Mouse (Mus musculus) leukemia stem cell, adult 10-12 weeks (primary cell): Measurements from ENCODE around the gene Cers5. TPM values are rescaled to one million over a fixed set of nuclear protein-coding genes. Genes with fewer than 3 reads are reported as not detected.

ENCODE experiments used
- polyA plus RNA-seq: library from polyadenylated mRNA; stranded (reverse); fragments of >175 nt; gene quantifications from 2 replicates; pipeline ENCODE4 v1.2.3, GENCODE M21; 2012; ENCODE audit warnings: low replicate concordance

The Cers5 gene
- polyA plus RNA-seq: 1.6 and 2.9 TPM in 2 replicates

GRCm38 (mm10) chr15:99772881-99772924 is at the start of gene Cers5:
Cers5 (minus strand) TSS chr15:99772885.

GRCm38 (mm10) chr15:99725341-99726155 is 47.1 kb downstream of the Cers5 start, which contains the start of gene Cox14:
Cox14 (plus strand) TSS chr15:99725618.

GRCm38 (mm10) chr15:99717386-99718334 is 55.0 kb downstream of the Cers5 start, which contains the start of gene Gpd1:
Gpd1 (plus strand) TSS chr15:99717515.

GRCm38 (mm10) chr15:99705440-99706048 is 67.1 kb downstream of the Cers5 start, which contains the start of gene Gm17349:
Gm17349 (minus strand) TSS chr15:99705490.

GRCm38 (mm10) chr15:99701999-99702900 is 70.4 kb downstream of the Cers5 start, which contains the start of gene Smarcd1:
Smarcd1 (plus strand) TSS chr15:99702129.

Other genes starting within 250 kb of the Cers5 start
- gene Faim2, start 244.7 kb downstream of the Cers5 start, polyA plus RNA-seq: 0.01 TPM in 1 of 2 replicates, not detected in the other
- gene Aqp2, start 193.8 kb downstream of the Cers5 start, polyA plus RNA-seq: 0.17 TPM in 1 of 2 replicates, not detected in the other
- not detected in 2 replicates for gene Aqp5, start 182.1 kb downstream of the Cers5 start, polyA plus RNA-seq
- not detected in 2 replicates for gene Aqp6, start 171.5 kb downstream of the Cers5 start, polyA plus RNA-seq
- 3.3 and 14.9 TPM in 2 replicates for gene Racgap1, start 121.2 kb downstream of the Cers5 start, polyA plus RNA-seq
- not detected in 2 replicates for gene Asic1, start 102.5 kb downstream of the Cers5 start, polyA plus RNA-seq
- 27.7 and 29.8 TPM in 2 replicates for gene Smarcd1, start 70.8 kb downstream of the Cers5 start, polyA plus RNA-seq
- 10.0 and 21.9 TPM in 2 replicates for gene Gm17349, start 67.4 kb downstream of the Cers5 start, polyA plus RNA-seq
- gene Gpd1, start 55.4 kb downstream of the Cers5 start, polyA plus RNA-seq: 8.1 and 8.8 TPM in 2 replicates
- 26.9 and 33.0 TPM in 2 replicates for gene Cox14, start 47.3 kb downstream of the Cers5 start, polyA plus RNA-seq
- 1.0 and 2.6 TPM in 2 replicates for gene Lima1, start 102.6 kb upstream of the Cers5 start, polyA plus RNA-seq
- not detected in 2 replicates for gene Fam186a, start 194.2 kb upstream of the Cers5 start, polyA plus RNA-seq
- gene Larp4, start 197.2 kb upstream of the Cers5 start, polyA plus RNA-seq: 7.9 and 12.0 TPM in 2 replicates